Mouse (Mus musculus) c-Kit-positive CD71-positive TER-119-positive erythroid progenitor cells, embryonic 14.5 days (primary cell): ENCODE measurements around the gene Kcnj1.

Experiments used
- DNase-seq: peaks from one replicate; pipeline ENCODE4 v3.0.0-alpha.2; 2013; ENCODE audit warnings: low spot score

The Kcnj1 gene

GRCm38 (mm10) chr9:32448766-32449165 is 76.5 kb downstream of the Kcnj1 start:
- no peak for DNase-seq
